Mouse (Mus musculus) frontal cortex, postnatal 14 days (tissue): ENCODE results near the gene Nav2.

Experiments
- DNase-seq, 2 experiments: peaks; one replicate each; pipeline ENCODE4 v3.0.0; 2022; ENCODE audit warnings: low spot score in 2 of 2

Gene Nav2

DNA sequence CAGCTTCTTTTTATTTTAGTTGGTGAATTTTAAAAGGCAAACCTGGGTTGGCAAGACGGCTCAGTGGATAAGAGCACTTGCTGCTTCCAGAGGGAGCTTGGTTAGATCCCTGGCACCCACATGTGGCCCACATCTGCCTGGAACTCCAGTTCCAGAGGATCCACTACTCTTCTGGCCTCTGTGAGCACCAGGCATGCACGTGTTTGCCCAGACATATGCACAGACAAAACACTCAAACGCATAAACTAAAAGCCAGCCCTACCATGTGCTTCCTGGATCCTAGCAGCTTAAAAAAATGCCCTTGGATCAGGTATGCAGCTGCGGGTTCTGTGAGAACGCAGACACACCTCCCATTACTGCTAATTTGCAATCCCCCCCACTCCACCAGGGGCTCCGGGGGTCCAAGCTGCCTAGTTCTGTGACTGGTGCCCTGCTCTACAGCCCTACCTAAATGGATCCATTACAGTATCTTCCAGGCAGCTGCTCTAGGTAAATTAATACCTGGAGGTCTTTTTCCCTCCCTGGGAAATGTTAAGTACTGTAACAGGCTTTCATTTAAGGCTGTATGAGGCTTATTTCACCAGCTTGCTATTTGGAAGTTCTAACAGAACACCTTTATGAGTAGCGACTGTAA is 603.4 kb downstream of the Nav2 start:
- DNase-seq, result no peak

DNA sequence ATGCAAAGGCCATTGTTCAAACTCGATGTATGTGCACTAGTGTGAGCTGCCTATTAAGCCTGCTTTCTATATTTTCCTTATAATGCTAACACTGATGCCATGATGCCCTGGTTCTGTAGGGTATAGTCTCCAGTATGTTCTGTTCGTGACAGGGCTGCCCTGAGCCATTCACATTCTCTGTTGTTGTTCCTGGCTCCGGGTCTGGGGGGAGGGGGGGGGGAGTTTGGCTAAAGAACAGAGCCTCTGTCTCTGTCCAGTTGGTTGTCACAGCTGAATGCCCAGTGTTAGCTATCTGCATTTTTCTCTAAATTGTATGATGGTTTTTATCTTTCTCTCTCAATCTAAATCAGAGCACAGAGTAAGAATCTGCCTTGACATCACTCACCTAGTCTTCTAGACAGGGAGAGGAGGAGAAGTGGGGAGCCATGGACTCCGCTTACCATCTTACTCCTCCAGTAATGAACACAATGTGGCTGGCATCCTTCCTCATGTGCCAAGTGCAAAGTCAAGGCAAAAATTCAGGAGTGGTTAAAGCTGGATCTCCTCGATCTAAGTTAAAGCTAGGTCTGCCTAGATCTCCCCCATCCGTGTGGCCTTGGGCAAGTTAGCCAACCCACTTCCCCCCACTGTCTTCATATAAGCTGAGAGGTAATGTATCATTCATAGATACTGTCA is 605.4 kb downstream of the Nav2 start:
- DNase-seq, result no peak

DNA sequence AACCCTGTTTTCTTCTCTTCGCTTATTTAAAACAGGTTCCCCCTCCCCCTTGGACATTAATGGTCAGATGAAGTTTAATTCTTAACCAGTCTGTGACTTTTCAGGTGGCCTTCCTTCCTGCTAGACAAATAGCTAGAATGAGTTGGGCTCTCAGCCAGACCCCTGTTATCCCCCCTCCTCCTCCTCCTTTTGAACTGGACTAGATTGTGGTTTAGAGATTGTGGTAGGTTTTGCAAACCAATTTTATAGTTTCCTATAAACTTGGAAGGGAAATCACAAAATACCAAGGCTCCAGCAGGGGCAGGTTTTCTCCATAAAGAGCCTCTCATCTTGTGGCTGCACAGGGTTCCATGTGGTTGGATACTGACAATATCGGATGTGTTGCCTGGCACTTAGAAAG is 606.5 kb downstream of the Nav2 start:
- no peak for DNase-seq

DNA sequence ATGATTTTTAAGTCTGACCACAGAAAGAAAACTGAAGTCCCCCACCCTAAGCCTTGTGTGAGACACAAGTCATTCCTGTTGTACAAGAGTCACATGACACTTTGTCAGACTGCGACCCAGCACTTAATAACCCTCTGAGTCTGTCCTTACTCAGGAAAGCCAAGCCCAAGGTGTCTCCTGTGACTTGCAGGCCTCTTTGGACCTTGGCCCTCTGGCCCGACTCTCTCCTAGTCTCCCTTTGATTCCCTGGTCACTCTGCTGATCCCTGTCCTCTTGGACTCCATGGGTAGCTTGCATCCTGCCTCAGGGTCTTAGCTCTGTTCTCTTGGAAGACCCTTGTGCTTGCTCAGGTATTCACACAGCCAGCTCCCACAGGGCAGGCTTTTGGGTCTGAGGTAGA is 612.0 kb downstream of the Nav2 start:
- no peak for DNase-seq

DNA sequence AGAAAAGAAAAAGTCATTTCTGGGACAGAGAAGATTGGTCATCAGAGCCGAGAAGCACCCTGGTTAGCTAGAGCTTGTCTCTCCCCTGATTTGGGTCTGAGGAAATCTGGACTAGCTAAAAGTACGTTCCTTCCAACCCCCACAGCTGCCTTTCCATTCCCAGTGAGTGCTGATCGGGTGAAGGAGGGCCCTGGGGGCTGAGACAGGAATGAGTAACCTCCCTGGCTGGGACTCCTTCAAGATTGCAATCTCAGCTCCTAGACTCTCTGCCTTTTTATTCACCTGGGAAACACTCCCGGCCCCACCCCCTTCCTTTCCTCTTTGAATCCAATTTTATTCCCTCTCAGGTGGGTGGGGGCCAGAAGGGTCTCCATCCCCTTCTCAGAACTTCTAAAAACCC is 612.8 kb downstream of the Nav2 start:
- DNase-seq, result no peak

DNA sequence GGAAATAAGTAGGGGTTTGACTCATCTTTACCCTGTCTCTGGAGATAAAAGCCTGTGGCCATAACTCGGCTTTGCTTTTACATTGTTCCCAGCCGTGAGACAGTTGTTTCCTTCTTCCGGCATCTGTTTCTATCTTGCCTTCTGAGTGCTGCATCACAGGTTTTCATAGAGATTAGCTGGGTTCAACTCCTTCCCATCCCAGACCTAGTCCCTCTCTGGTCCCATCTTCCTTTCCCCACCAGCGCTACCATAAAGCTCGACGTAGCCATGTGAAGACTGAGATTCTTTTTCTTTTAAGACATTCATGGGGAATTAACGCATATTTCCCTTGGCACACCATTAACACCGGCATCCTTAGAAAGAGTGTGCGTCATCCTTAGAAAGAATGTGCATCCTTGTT is 613.5 kb downstream of the Nav2 start:
- no peak for DNase-seq

DNA sequence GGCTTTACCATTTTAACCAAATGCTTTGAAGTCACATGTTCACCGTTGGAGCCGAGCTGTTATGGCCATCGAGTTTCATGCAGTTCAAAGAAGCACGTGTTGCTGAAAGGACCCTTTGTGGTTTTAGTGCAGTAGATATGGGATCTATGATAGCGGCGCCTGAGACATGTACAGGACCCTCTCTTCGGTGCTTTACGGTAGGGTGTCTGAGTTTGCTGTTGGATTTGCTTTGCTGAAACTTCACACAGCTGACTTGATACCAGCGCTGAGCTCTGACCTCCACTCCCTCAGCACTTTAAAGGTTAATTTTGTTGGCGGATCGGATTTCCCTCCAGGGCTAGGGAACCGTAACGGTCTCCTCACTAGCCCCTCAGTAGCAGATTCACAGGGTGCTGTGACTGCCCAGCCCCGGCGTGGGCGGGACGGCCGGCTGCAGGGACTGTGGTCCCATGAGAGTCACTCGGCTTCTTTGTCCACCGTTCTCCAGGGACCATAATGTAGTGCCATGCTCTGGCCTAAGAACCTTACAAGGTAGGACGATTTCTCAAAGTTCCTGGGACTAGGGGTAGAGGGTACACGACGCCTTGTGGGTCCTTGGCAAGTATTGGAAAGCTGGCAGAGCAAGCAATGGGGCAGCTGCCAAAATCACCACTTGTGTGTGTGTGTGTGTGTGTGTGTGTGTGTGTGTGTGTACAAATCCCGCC is 614.0 kb downstream of the Nav2 start:
- DNase-seq, result no peak

DNA sequence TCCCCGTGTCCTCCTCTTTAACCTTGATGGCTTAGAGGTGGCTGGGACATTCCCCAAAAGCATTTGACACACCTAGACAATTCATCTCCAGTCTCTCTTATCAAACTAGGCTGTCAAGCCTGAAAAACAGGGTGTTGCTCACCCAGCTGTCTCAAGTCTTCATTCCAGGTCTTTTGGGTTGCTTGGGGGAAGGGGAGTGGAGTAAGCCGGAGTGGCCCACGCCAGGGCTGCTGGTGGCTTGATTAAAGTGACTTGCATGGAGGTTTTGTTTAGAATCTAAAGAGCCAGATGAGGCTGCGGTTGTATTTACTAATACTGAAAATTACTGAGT is 614.6 kb downstream of the Nav2 start:
- no peak for DNase-seq

DNA sequence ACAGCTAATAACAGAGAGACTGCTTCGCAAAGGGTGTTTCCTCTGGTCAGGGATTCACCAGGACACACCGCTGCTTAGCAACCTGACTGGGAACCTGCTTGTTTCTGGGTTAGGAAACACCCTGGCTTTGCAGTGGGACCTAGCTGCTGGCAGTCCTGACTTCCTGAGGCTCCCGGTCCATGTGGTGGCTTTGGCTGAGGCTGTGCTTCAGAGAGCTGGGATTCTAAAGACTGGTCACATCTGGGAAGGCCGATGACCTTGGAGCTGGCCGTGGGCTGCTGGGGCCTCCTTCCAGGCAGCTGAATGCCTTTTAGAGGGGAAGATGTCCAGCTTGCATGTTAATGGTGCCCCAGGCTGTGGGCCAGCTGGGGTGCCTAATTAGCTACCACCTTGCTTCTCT is 615.2 kb downstream of the Nav2 start:
- no peak for DNase-seq

DNA sequence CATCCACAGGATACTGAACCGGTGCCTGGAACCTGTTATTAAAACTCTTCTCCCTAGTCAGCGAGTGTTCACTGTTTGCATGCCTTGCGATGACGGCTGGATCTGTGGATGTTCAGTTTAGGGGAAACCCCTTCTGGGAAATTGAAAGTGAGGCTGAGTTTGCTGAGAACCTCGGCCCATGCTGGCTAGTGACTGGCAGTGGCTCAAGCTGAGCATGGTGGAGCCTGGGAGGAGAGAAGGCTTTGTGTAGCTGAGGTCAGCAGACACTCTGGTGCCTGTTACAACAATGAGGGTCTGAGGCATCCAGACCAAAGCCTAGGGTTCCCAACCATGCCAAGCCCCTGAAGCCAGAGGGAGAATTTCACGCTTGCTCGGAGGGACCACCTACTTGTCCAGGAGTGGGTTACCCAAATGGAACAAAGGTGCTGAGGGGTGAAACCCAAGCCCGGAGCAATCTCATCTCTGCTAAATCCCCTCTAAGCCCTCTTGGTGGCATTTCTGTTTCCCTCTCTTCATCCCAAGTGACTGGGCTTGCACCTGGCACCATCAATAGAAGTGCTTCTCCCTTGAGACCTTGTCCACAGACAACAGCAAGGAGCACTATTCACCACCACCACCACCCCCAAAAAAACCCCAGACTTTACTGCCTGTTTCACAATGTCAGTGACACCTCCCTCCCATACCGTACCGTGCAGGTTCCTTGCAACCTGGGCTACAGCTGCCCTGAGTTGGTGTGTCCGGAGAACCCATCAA is 617.0 kb downstream of the Nav2 start:
- no peak for DNase-seq

DNA sequence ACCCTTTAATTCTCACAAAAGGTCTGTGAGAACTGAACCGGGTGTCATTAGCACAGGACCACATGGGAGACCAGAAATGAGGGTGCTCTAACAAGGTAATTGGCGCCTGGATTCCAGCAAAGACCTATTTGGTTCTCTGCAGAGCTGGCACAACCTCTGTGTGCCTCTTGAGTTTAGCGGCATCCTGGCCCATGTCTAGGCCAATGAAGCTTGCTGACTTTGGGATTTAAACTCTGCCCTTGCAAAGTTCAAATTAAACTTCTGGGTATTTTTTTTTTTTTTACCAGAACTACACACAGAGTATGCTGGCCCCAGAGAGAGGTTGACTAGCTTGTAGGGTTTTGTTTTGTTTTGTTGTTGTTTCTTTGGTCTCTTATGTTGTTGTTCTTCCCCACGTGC is 617.6 kb downstream of the Nav2 start:
- DNase-seq, result no peak

DNA sequence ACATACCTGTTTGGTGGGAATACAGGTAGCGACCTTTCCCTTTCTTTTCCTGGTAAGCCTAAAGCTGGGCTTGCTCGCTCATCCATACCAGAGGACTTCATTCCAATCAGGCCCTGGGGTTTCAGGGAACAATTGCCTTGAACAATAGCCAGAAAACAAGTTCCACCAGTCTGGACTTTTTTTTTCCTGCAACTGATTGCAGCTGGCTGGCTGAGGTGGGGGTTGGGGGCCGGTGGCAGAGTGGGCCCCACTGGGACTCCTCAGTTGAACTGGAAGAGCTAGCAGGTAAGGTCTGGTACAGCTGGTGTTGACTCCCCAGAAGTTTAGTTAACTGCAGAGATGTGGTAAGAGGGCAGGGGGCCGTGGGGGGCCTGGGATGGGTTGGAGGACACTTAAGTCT is 619.0 kb downstream of the Nav2 start:
- DNase-seq, result no peak

DNA sequence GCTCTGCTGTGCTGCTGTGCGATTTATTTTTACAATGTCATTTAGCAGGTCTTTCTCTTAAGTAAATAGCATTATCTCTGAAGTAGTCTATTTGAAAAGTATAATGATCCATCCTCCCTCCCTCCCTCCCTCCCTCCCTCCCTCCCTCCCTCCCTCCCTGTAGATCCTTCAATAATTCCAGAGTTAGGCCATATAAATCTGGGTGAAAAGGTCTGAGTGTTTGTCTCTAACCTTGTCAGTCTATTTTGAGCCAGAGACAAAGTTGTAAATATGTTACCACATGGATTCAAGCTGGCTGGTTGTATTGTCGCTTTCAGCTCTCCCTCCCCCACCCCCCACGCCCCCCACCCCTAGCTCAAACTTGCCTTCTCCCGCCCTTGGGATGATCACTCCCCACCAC is 619.4 kb downstream of the Nav2 start:
- DNase-seq, result no peak

DNA sequence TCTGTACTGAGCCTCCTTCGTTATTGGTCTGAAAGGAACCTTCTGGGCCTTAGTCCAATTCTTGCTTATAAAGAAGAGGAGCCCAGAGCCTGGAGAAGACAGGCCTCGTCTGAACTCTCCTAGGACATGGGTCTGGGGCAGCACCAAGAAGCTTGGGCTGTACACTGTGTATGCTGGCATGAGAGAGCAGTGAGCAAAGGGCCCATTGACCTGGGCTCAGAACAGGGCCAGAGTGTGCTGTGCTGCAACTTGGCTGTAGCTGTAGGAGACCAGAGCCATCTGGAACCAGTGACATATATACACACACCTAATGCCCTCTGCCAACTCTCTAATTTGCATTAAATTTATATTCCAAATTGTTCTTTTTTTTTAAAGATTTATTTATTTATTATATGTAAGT is 621.0 kb downstream of the Nav2 start:
- DNase-seq, result no peak

DNA sequence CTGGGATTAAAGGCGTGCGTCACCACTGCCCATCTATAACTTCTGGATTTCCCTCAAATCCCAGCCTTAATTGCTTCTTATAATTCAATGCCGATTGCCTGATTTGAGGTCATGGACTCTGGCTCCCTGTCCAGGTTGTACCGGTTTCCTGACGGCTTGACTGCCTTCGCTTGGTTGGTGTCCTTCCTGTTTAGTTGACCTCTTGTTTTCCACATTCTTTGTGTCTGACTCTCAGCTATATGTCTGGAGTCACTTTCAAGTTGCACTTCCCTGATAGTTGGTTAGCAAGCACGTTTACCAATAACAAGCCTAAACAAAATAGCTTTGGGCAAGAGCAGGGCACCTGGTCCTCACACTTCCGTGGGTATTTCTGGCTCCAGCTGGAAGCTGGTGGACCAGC is 625.1 kb downstream of the Nav2 start:
- no peak for DNase-seq

DNA sequence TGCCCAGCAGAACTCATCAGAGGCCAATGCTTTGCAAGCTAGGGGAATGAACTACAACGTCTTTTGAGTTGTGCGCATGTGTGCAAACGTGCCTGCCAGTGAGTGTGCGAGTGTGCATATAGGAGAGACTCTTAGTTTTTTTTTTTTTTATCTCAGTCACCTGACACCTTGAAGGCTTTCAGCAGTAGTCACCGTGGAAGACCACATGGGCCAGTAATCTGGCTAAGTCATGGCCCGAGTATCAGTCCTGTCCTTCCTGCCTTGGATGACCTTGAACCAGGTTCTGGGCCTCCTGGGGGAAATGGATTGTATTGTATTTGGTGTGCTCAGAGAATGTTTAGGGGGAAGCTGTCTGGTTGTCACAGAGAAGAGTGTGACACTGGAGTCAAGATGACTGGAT is 625.7 kb downstream of the Nav2 start:
- DNase-seq, result no peak

DNA sequence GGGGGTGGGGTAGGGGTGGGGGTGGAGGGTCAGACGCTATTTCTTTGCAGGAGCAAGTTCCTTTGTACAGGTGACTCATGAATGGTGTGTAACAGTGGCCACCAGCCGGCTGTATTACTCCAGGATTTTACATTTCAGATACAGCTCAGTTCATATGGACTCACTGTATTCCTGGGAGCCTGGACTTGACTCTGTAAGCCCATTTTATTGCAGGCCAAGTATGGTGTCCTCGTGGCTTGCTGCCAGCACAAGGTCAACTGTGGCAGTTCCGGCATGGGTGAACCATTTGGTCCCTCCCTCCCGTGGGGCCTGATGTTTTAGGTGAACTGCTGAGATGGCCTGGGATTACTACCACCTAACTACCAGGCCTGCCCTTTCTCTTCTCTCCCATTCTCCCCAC is 629.8 kb downstream of the Nav2 start:
- no peak for DNase-seq

DNA sequence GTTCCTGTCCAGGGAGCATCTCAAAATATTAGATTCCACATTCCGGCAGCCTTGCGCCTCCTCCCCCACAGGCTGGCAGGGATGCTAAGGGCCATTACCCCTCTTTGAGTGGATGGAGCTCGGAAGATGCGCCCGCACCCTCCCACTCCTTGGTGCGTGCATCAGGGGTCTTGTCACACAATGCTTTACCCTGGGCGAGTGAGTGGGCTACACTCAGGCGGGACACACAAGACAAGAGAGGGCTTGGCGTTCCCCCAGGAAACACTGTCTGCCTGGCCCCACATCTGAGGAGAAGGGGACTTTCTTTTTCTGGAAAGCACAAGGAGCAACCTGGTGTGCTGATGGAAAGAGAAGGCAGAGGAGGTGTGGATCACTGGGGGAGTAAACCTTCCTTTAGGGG is 631.7 kb downstream of the Nav2 start:
- no peak for DNase-seq

DNA sequence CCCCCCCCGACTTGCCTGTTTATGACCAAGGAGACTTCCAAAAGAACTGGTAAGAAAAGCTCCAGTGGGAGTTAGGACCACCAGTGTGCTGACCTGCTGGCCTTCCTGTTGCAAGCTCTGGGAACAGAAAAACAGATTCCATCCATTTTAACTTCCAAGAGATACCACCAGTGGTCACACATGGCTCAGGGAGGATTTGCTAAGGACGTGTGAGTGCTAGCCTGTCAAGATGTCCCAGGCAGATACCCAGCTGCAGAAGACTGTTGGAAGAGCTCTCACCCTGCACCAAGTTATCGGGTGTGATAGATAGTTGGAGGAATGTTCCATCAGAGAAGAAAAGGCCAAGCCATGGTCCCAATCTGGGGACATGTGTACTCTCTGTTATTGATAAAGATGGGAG is 633.6 kb downstream of the Nav2 start:
- DNase-seq, result no peak

DNA sequence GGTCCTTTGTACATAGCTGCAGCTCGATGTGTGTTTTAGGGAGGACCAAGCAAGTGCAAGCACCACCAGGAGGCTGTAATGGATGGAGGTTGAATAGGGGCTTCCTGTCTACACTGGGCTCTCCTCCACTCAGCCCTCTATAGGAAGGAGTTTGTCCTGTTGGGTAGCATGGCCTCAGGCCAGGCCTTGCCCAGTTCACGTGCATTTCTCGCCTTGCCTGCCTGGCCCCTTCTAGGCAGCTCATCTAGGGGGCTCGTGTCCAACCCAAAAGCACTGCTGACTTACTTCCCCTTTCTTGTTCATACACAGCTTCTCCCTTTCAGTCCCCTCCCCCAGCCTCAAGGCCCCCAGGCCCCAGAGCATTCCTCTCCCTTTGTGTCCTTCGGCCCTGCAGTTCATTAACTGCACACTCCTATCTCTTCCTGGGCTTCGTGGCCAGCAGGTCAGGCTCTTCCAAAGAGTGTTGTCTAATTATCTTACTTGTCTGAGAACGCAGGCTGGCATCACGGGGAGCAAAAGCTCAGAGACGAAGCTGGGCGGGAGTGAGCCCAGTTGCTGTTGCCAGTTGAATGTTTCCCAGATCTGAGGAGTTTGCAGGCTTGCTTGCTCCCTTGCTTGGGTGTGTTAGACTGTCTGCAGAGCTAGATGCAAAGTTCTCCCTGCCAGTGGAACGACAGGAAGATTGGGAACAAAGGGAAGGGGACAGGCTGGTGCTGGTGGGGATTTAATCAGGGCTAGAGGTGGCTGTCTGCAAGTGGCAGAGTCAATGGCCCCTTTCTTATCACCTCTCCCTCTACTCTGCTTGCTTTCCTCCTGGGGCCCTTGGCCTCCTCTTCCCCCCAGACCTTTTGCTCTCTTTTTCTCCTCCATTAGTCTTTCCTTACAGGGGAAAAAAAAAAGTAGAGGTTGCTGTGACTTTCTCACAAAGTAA is 636.5 kb downstream of the Nav2 start:
- no peak for DNase-seq

DNA sequence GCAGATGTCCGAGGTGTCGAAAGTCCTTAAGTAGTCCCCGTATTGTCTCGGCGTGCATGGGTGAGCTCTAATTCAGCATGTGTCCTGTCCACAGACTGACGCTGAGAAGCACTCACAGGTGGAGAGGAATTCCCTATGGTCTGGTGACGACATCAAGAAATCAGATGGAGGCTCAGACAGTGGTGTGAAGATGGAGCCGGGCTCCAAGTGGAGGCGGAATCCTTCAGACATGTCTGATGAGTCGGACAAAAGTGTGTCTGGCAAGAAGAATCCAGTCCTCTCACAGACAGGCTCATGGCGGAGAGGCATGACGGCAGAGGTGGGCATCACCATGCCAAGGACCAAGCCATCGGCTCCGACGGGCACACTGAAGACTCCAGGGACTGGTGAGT is 637.2 kb downstream of the Nav2 start:
- DNase-seq, result no peak

DNA sequence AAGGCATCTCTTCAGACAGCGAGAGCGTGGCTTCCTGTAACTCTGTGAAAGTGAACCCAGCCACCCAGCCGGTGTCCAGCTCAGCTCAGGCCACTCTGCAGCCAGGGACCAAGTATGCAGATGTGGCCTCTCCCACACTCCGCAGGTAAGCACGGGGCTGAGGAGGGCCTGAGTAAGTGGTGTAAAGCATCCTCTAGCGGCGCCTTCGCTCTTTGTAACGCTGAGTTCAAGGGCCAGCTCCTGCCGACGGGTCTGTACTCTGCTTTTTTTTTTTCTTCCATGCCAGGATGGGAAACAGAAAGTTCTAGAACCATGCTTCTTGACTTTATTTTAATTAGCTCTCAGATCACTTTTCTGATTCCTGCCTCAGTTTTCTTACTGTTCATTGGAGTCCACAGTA is 639.9 kb downstream of the Nav2 start:
- no peak for DNase-seq
